12 mouse cellular contexts compared by ENCODE assay signal in the genomic region with DNA sequence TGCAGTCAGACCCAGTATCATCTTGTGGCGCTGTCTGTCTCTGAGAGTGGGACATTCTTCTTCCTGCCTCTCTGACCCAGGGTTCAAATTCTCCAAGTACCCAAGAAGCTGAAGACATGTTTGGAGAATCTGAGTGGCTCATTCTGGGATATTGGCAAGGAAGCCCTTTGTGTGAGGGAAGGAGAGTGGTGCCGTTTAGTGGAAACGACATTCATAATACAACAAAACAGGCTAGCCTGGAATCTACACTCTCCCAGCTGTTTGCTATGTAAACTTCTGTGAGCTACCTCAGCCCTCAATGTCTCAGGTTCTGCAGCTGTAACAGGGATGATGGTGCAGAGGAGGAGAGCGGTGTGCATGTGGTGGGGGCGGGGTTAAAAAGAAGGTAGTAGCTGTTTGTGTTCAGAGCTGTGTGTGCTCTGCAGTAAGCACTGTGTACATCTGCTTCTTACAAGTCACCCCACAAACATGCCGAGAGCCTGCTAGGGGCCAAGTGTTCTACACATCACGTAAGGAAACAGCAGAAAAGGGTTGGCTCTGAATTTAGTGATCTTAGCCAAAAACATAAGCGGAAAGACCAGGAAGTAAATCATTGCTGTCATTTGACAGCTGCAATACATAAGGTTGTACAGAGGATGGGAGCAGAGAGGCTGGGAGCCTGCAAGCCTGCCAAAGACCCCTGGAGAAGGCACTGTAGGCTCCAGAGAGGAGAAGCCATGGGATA.
DNase-seq lines count a peak whose midpoint lies in the region; ATAC-seq and TF ChIP-seq lines count a peak whose summit lies in the region.
"Had no signal": no experiment of that assay in that cellular context is flagged by ENCODE, and none has a peak within 500 bp of the region (broad histone marks: within the 10 kb centered on the region; RNA-seq: fewer than 3 reads in every experiment).

No protein-coding gene starts in this region.

- no peaks in the 10 kb centered on the region for H3K9me3 ChIP-seq in heart, embryonic 10.5 days
- no peaks in the 10 kb centered on the region for H3K9me3 ChIP-seq in lung, embryonic 14.5 days (ENCODE audit: low read depth, low read length)
- H3K9me3 ChIP-seq: limb, embryonic 13.5 days had no signal

- no peak overlapping the region for H3K9ac ChIP-seq in lung, embryonic 14.5 days
- H3K9ac ChIP-seq: limb, embryonic 13.5 days had no signal

- peak; percentile 48 for TF ChIP-seq CTCF in lung, embryonic 14.5 days (IDR thresholded peaks at IDR 0.05; ENCODE audit: low read depth)

- no peak overlapping the region for H3K4me3 ChIP-seq in heart, embryonic 10.5 days
- no peak overlapping the region for H3K4me3 ChIP-seq in lung, embryonic 14.5 days (ENCODE audit: low read depth, low read length)
- H3K4me3 ChIP-seq: limb, embryonic 13.5 days had no signal

- H3K4me2 ChIP-seq in lung, embryonic 14.5 days = no peak overlapping the region
- H3K4me2 ChIP-seq: limb, embryonic 13.5 days had no signal

- no peaks in the 10 kb centered on the region for H3K27me3 ChIP-seq in heart, embryonic 10.5 days (ENCODE audit: insufficient read depth, poor library complexity, severe bottlenecking)
- H3K27me3 ChIP-seq in lung, embryonic 14.5 days (ENCODE audit: insufficient read depth, low read length) = no peaks in the 10 kb centered on the region
- H3K27me3 ChIP-seq: CH12.LX; limb, embryonic 13.5 days had no signal

- 0 out of 2 replicates have a peak, but pooled peaks cover 2% of the 10 kb centered on the region for H3K4me1 ChIP-seq in heart, embryonic 10.5 days
- 0 out of 2 replicates have a peak, but pooled peaks cover 3% of the 10 kb centered on the region for H3K4me1 ChIP-seq in lung, embryonic 14.5 days (ENCODE audit: insufficient read depth)

- peak; percentile 4 to 13 for DNase-seq in heart, adult 9 months (ENCODE audit: low spot score in 2 of 2)
- no peak for DNase-seq in heart, embryonic 10.5 days (ENCODE audit: low spot score)
- peak; percentile 87 for DNase-seq in lung, embryonic 14.5 days
- no peak for DNase-seq in lung, postnatal 25 days (ENCODE audit: low spot score)
- peak; percentile 25 for DNase-seq in heart, postnatal 4 days
- peak; percentile 17 for DNase-seq in kidney, postnatal 14 days
- no peak for DNase-seq in left cerebral cortex, adult 11 months (ENCODE audit: low spot score)
- DNase-seq: adrenal gland, postnatal 25 days; cerebellum, adult 2 months; thymus, postnatal 14 days had no signal

- peak; percentile 96 for ATAC-seq in lung, embryonic 14.5 days (ENCODE audit: insufficient read depth)

- no peaks in the 10 kb centered on the region for H3K36me3 ChIP-seq in heart, embryonic 10.5 days
- H3K36me3 ChIP-seq in lung, embryonic 14.5 days (ENCODE audit: insufficient read depth) = no peaks in the 10 kb centered on the region
- H3K36me3 ChIP-seq: limb, embryonic 13.5 days had no signal

- WGBS in heart, embryonic 10.5 days = 78% methylated on average over 8 of the region's 8 CpGs
- 32% methylated on average over 8 of the region's 8 CpGs for WGBS in lung, embryonic 14.5 days

- no peak overlapping the region for H3K27ac ChIP-seq in heart, embryonic 10.5 days
- peak overlapping the region; percentile 71; the same call in 1 of the 2 replicates for H3K27ac ChIP-seq in lung, embryonic 14.5 days (ENCODE audit: low read depth)
- H3K27ac ChIP-seq: limb, embryonic 13.5 days had no signal

Comparison
In these comparisons a context has a peak if more than half of its experiments do, and no peak if none do; other contexts are left out.
1. DNase-seq: peak in heart, adult 9 months (2 of 2), lung, embryonic 14.5 days (single experiment), heart, postnatal 4 days (single experiment) and kidney, postnatal 14 days (single experiment); none in heart, embryonic 10.5 days (single experiment), lung, postnatal 25 days (single experiment) and left cerebral cortex, adult 11 months (single experiment).